Mouse (Mus musculus): ENCODE measurements around the gene Tlnrd1. TPM values are rescaled to one million over a fixed set of nuclear protein-coding genes. Genes with fewer than 3 reads are reported as not detected.

The Tlnrd1 gene
- total RNA-seq, 2 experiments from 2014 or later, result 26.3 to 29.2 TPM

DNA sequence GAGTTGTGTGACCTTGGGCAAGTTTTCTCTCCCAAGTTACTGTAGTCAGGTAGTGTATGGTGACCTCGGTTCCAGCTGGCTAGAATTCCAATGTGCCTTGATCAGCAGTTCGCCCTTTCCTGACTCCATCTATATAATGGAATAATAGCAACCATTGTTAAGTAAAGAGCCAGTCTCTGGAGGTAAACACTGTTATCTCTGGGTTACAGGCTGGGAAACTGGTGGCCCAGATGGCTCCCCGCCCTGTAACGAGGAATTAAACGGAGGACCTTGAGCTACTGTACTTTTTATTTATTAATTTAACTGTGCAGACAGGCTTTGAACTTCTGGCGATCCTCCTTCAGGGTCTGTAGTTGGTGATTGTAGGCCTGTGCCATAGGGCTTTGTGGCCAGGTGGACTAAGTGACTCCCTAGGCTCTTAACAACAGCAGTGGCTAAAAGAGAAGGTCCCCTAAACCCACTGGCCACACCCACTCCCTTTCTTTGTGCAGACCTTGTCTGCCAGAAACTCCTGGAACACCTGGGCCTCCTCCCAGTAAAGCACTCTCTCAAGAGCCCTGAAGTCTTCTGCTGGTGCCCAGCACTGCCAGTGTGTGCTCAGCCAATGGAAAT is 922 bp upstream of the Tlnrd1 start:
- DNase-seq (ENCODE audit: low spot score in 2 of 2), result no peak

DNA sequence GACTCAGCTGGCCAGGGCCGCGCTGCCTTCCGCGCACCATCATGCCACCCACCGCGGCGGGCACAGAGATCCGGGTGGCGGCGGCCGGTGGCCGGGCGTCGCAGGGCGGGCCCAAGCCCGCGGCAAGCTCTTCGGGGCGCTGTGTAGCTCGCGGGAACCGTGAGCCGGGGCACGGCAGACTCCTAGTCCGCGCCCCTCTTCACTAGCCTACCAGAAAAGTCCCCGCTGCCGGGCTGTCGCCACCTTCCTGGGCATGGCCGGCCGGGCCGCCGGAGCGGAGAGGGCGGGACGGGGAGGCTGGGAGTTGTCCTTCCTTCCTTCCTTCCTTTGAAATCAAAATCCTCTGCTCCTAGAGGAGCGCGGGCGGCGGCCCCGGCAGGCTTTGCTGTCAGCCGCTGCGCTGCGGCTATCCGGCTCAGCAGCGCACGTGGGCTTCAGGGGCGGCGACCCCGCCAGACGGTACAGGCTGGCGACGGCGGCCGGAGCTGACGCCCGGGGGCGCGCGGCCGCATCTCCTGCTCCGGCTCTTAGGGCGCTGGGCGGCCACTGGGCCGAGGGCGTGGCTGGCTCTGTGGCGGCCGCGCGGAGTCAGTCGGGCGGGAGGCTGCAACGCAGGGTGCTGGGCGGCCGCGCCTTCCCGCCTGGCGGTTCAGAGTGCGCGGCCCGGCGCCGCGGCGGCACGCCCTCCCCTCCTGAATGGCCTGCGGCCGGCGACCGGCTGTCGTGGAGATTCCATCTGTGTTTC is 657 bp downstream of the Tlnrd1 start:
- peak; percentile 39 to 67 for DNase-seq (ENCODE audit: low spot score in 2 of 2)

DNA sequence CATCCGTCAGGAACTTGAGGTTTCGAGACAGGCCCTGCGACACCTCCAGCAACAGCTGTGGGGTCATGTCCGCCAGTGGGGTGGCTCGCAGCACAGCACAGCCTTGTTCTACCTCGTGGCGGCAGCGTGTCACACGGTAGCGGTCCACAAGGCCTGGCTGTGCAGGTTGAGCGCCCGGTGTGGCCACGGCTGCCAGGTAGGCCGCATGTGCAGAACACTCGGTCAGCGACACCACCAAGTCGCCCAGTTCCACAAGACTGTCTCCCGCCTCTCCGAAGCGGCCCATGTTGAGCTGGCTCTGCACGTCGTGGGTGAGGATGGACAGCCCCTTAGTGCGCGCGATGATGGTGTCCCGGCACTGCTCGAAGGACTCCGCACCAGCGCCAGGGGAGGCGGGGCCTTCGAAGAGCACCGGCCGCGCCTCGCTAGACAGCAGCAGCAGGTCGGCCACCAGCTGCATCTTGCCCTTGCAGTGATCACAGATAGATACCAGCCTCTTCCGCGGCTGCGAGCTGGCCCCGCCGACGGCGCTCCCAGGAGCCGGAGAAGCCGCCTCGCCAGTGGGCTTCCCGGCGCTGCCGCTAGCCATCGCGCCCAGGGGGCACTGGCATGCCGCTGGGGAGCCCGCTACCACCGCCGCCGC is 1.4 kb downstream of the Tlnrd1 start:
- peak in 1 of 2 experiments; percentile 36 for DNase-seq (ENCODE audit: low spot score in 2 of 2)

DNA sequence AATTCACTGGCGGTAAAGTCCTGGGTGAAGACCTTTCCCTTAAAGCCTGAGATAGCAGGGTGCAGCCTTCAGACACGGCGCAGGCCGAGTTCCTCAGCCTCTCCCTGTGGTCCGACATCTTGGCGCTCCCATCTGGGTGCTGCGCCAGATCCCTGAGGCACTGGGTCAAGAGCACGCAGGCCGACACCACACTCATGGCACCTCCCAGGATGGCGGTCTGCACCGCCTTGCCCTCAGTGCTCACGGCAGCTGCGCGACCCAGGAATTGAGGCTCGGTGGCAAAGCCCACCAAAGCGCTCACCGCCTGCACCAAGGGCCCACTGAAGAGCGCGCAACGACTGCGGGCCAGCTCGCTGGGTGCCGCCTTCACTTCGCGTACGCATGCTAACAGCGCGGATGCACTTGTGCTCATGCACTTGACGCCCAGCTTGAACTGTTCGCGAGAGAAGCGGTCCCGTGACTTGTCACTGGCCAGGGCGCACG is 1.9 kb downstream of the Tlnrd1 start:
- DNase-seq (ENCODE audit: low spot score in 2 of 2), result peak in 1 of 2 experiments; percentile 8

DNA sequence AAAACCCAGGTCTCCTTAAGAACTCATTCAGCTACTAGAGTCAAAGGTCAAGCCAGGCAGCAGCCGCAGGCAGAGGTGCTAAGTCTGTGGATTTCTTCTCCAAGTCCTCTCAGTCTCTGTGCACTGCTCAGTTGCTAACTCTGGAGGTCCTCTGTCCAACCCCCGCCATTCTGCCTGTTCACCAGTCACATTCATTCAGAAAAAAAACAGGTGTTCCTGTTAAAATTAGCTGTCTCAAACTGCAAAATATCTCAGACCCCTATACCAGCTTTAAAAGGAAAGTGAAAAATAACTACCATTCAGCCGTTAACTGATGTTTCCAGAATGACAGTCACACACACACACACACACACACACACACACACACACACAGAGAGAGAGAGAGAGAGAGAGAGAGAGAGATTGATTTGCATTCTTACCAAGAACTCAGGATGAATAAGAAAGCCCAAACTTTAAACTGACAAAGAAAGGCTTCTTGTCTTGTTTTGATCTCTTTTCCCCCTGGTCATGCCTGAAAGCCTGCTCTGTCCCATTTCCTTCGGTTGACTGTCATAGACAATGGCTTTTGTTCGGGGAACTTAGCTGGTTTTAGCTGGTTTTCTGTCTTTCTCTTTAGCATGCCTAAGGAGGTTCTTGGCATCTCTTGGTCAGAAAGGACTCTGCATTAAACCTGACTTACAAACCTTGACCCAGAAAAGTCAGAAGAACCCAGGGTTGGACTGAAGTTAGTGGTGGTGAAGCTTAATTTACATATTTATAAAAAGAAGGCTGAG is 5.2 kb downstream of the Tlnrd1 start:
- DNase-seq (ENCODE audit: low spot score in 2 of 2), result peak in 1 of 2 experiments; percentile 22

DNA sequence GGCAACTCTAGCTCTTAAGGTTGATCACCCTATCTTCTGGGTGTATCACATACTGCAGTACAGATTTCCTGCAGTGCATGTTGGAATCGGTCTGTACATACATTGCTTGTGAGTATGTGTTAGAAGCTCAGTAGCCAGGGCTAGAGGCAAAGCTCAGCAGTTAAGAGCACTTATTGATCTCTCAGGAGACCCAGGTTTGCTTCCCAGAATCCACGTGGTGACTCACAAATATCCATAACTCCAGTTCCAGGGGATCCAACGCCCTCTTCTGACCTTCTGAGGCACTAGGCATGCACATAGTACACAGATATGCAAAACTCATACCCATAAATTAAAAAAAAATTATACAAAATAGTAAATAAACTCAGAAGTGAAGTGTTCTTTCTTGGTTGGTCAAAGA is 7.0 kb downstream of the Tlnrd1 start:
- DNase-seq (ENCODE audit: low spot score in 2 of 2), result no peak

DNA sequence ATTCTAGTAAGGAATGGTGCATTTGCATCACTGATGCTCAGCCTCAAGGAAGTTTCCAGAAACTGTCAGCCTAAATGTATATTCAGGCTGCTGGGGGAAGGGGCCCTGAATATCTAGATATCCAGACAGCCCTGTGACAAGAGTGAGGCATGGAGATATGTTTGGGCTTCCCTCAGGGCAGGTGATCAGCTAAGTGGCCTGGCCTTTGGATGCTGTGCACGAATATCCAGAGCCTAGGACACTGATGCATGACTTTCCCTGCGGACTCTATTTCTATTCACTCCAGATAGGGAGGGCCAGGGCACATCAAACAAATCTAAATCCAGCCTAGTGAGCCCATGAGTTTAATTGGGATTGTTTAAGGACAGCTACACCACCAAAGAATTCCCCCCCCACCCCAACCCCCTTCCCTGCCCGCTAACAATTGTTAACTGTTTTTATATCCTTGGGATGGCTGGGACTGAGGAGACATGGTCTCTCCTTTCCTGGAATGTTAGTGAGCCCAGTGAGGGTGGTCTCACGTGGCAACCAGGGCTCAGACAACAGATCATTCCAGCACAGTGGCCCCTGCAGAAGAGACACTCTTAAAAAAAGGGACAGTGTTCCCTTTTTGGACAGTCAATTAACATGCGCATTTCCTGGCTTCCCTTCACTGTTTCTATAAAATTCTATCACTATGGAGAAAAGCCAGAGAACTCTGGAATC is 14.1 kb downstream of the Tlnrd1 start:
- no peak for DNase-seq (ENCODE audit: low spot score in 2 of 2)

DNA sequence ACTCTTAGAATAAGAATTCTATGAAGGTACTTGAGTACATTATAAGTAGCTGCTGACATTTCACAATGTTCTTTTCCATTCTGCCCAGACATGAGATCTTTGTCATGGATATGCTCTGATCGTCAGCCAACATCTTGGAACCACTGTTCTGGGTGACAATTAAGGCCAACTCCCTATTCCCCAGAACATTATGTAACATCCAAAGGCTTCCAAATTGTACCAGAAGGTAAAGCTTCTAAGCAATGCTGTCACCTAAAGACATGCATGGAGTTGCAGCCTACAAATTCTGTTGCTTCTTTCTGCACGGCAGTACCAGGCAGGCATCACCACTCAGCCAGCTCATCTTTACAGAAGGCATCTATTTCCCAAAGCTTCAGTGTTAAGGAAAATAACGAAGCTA is 15.9 kb downstream of the Tlnrd1 start:
- no peak for DNase-seq (ENCODE audit: low spot score in 2 of 2)

DNA sequence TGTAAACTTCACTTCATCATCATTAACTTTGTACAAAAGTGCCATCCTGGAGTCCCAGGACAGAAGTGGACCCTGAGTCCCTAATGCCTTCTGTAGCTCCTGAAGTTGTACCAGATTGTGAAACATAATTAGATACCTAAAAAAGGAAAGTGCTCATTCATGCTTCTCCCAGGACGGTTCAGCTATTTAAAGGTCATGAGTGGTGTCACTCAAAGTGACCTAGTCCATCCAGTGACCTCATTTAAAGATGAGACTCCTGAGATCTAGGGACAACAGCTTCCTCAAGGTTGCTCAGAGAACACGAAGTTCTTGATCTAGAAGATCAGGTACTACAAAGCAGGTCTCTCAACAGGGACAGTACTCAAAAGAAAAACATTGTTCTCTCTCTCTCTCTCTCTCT is 20.6 kb downstream of the Tlnrd1 start:
- no peak for DNase-seq (ENCODE audit: low spot score in 2 of 2)

DNA sequence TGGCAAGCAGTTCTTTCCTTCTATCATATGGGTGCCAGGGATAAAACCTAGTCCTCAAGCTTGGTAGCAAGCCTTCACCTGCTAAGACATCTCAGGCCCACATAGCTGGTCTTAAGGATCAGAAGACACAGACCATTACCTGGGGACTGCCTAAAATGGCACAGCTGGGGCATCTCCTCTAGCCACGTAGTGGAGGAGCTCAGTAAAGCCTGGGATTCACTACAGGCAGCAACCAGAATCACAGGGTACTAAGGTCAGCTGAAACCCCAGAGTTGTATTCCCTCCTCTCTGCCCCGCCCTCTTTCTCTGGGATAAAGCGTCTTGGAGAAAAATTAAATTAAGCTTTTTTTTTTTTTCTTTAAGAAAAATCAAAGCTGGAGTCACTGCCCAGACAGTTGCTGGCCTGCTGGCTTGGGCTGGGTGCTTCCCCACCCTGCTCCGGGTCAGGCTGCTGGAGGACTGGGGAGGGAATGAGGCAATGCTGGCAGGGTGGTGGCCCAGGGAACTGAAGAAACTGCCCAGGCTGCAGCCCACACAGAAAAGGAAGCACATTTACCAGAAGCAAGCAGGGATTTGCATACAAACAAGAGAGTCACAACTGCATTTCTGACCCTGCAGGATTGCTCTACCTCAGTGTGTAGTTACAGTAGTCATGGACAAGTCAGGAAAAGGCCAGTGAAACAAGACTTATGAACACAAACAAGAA is 24.6 kb downstream of the Tlnrd1 start:
- DNase-seq (ENCODE audit: low spot score in 2 of 2), result no peak

DNA sequence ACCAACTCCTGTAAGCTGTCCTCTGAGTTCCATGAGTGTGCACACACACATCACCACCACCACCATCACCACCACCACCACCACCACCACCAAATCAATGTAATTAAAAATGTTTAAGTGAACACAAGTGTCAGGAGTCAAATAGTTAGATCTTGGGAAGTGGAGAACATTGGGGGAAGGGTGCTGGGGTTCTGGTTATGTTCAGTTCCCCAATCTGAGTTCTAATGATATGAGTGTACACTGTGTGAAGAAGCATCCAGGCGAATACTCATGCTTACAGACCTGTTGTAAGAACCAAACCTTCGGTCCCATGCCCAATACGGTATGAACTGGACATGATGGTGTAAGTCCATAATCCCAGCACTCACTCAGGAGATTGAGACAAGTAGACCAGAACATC is 26.2 kb downstream of the Tlnrd1 start:
- no peak for DNase-seq (ENCODE audit: low spot score in 2 of 2)

DNA sequence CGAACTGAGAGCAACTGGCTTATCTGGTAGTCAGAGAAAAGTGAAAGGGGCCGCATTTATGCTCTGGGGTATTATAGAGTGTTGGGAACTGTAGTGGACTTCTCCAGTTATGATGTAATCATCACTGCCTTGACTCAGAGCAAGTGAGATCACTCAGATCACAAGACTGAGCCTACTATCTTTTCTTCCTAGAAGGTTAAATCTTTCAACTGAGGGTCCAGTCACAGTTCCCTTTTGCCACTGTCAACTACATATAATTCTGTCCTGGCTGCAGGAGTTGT is 27.0 kb downstream of the Tlnrd1 start:
- no peak for DNase-seq (ENCODE audit: low spot score in 2 of 2)

DNA sequence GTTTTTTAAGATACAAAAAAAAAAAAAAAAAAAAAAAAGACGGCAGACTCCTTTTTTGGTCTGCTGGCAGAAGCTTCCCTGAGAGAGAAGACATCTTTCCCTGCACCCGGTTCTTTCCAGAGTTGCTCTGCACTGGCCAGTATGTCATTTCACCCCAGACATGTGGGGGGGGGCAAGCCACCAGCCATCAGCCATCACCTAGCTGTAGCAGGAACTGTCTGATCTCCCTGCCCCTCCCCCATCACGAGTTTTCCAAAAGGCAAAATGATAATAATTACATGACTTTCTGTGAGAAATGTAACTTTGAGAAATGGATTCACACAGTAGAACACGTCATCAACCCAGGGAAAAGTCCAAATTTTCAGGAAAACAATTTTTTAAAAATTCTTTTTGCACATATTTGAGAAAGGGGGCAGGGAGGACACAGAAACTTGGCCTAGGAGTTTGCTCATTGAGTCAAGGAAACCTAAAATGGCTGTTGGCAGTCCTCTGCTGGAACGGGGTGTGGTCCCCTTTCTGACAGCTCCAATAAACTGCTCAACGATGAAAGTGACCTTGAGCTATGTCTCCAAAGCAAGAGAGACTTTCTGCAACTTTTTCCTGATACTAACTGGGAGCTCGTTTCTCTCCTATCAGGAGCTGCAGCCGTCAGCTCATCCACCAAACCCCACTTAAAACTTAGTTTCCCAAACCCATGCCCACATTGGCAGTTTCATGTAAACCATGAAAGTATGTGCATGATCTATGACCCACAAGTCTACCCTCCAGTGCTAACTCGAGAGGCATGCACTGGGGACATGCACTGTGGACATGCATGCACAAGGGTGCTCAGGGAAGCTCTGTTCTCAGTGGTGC is 27.5 kb downstream of the Tlnrd1 start:
- no peak for DNase-seq (ENCODE audit: low spot score in 2 of 2)

DNA sequence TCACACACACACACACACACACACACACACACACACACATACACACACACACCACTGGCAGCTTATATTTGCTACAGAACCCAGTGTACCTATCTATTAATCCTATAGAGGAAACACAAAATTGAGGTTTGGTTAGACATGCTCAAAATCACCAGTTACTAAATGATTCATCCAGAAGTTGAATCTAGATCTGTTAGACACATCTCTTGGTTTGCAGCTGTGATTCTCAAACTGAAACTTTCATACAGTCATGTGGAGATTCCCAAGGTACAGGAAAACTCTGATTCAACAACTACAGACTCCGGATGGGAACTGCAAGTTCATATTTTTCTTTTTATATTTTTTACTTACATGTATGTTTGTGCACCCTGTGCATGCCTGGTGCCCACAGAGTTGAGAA is 28.9 kb downstream of the Tlnrd1 start:
- DNase-seq (ENCODE audit: low spot score in 2 of 2), result no peak

DNA sequence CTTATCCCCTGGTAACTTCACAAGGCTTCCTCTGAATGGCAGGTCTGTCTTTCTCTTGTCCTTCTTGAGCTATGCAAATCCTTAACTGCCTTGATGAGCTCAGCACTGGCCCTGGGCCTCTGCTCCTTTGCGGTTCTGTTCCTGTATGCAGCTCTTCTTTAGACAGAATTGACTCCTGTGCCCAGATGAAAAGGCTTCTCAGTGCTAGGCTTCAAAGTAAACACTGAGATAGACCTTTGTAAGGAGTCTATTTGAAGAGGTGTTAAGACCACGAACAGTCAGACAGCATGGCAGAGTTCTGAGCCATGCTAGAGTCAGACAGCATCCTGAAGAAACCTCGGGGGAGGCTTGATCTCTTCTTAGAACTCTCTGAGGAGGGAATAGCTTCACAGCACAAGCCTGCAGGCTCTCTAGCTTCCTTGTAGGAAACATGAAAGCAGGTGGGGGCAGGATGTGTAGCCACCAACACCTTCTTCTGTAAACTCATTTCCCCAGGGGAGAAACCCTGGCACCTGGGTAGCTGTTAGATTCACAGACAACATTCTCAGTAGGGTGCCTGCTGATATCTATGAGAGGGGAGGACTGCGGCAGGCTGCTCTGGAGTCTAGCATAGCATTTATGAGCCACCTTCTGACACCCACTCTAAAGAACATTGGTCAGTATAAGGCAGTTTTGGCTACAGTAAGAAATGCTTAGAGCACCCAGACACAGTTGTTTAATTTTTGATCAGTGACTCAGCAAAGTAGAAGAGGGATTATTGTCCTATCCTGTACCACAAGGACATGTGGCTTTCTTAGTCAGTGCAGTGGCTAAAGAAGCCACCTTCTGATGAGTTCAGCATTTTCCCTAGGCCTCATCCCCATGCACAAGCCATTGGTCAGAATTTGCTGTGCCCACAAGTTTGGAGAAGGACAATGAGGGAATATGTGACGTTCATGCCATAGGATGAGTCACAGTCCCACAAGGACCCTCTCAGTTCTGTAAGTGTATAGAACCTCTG is 31.4 kb downstream of the Tlnrd1 start:
- DNase-seq (ENCODE audit: low spot score in 2 of 2), result no peak

DNA sequence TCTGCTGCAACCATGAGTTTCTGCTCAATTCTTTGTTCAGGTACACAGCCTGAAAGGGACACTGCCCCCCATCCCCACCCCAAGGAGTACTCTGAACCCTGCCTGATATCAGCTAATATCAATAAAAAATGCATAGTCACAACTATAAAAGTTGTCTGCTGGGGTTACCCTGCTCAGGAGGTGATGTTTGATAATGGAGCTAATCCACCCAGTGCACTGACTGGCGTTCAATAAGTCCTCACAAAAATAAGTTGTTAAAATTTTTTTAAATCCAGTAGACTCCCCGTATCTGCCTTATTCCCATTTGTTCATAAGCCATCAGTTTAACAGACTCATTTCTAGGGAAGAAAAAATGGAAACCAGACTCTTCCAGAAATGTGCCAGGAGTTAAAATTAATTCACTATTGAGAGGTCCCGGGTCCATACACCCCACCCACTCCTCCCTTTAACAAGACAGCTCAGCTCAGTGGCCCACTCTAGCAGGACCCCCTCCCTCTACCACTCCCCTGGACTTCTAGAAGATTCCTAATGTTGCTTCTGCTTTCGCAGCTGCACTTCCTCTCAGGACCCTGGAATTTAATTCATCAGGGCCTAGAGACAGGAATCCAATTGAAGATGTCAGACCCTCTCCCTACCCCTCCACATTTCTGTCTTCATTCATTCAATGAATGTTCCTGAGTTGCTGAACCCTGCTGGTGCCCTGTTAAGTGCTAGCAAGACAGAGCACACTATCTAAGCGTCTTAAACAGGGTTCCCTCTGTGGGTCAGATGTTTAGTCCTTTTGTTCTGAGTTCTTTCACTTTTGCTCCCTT is 32.3 kb downstream of the Tlnrd1 start:
- DNase-seq (ENCODE audit: low spot score in 2 of 2), result no peak

All from left cerebral cortex, adult 18-20 months (tissue).